Mouse (Mus musculus): Measurements from ENCODE around the gene Mmp7. TPM values are rescaled to one million over a fixed set of nuclear protein-coding genes. Genes with fewer than 3 reads are reported as not detected.

Gene Mmp7
- polyA plus RNA-seq, 1 experiment from 2014 or later, result not detected

DNA sequence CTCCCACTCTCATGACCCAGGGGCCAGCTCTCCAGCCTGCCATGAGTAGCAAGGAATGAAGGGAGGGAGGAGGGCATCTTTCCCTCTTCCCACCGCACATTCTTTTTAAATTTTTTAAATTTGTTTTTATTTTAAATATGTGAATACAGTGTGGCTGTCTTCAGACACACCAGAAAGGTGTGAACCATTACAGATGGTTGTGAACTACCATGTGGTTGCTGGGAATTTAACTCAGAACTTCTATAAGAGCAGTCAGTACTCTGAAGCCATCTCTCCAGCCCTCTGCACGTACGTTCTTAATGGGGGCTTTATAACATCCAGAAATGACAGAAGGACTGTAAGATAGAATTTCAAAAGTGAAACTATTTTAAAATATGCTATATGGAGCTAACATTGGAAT lies 57.0 kb downstream of the Mmp7 start:
- Histone ChIP-seq H3K27me3 (replicated peaks) (no peaks in the 10 kb centered on the region), H3K9me3 (replicated peaks) (no peaks in the 10 kb centered on the region)
- WGBS, result 84% methylated on average over 3 of the region's 3 CpGs

More for the DNA sequence above, 57.0 kb downstream of the Mmp7 start:
- H3K4me2 ChIP-seq, result no peak overlapping the region
- no peaks in the 10 kb centered on the region for H3K4me1 ChIP-seq
- no peak overlapping the region for H3K9ac ChIP-seq (replicated peaks)
- ATAC-seq (ENCODE audit: low FRiP score), result no peak
- H3K27ac ChIP-seq (replicated peaks), result no peak overlapping the region
- H3K4me3 ChIP-seq (replicated peaks), result no peak overlapping the region
- H3K36me3 ChIP-seq, result no peaks in the 10 kb centered on the region

Other genes starting within 250 kb of the Mmp7 start
- not detected in 2 replicates for gene Mmp3, start 246.3 kb upstream of the Mmp7 start, polyA plus RNA-seq (2015; fragmentation: Nextera tagmentation; extraction: Ambion mirVana)
- gene Mmp10, start 189.7 kb upstream of the Mmp7 start, polyA plus RNA-seq (2015; fragmentation: Nextera tagmentation; extraction: Ambion mirVana), result not detected in 2 replicates
- 0.12 and 0.33 TPM in 2 replicates for gene Mmp8, start 133.6 kb upstream of the Mmp7 start, polyA plus RNA-seq (2015; fragmentation: Nextera tagmentation; extraction: Ambion mirVana)
- gene Mmp27, start 120.7 kb upstream of the Mmp7 start, polyA plus RNA-seq (2015; fragmentation: Nextera tagmentation; extraction: Ambion mirVana), result not detected in 2 replicates
- not detected in 2 replicates for gene Mmp20, start 63.9 kb upstream of the Mmp7 start, polyA plus RNA-seq (2015; fragmentation: Nextera tagmentation; extraction: Ambion mirVana)
- gene Tmem123, start 72.0 kb downstream of the Mmp7 start, polyA plus RNA-seq (2015; fragmentation: Nextera tagmentation; extraction: Ambion mirVana), result 13.5 and 32.2 TPM in 2 replicates
- gene Birc2, start 145.0 kb downstream of the Mmp7 start, polyA plus RNA-seq (2015; fragmentation: Nextera tagmentation; extraction: Ambion mirVana), result 37.8 and 40.2 TPM in 2 replicates
- 2.2 and 6.5 TPM in 2 replicates for gene Birc3, start 181.1 kb downstream of the Mmp7 start, polyA plus RNA-seq (2015; fragmentation: Nextera tagmentation; extraction: Ambion mirVana)